Comparison of ENCODE assay signal across 8 mouse cellular contexts in genomic region chr11:103696851-103697564, GRCm38 (mm10). TPM values are rescaled to one million over a fixed set of nuclear protein-coding genes. Genes with fewer than 3 reads are reported as not detected.
DNase-seq lines count a peak whose midpoint lies in the region; ATAC-seq and TF ChIP-seq lines count a peak whose summit lies in the region.

No protein-coding gene starts in this region.

- WGBS in heart, adult 2 months: under 1% methylated on average over 18 of the region's 18 CpGs
- WGBS in embryonic facial prominence, embryonic 10.5 days: 2% methylated on average over 18 of the region's 18 CpGs
- WGBS in intestine, postnatal 0 days: under 1% methylated on average over 18 of the region's 18 CpGs

- intact Hi-C loops in heart, adult 2 months (cut with DNase I): no loop called here
- intact Hi-C loops in left cerebral cortex, postnatal 36 days (cut with DNase I): no loop called here

- peak overlapping the region; percentile 99 for H3K27ac ChIP-seq in heart, adult 2 months
- H3K27ac ChIP-seq in embryonic facial prominence, embryonic 10.5 days (replicated peaks): peak overlapping the region; percentile 97
- peak overlapping the region; percentile 98 for H3K27ac ChIP-seq in intestine, postnatal 0 days (ENCODE audit: low read depth, low read length)

- no peak for TF ChIP-seq CTCF in heart, adult 2 months (IDR thresholded peaks at IDR 0.05)
- peak; percentile 37 for TF ChIP-seq CTCF in intestine, postnatal 0 days (IDR thresholded peaks at IDR 0.05; ENCODE audit: low read depth)

- no peak for TF ChIP-seq POLR2A in heart, adult 2 months (IDR thresholded peaks at IDR 0.05; ENCODE audit: insufficient read depth, low read depth, low read length)
- TF ChIP-seq POLR2A in myocyte (IDR thresholded peaks at IDR 0.05; ENCODE audit: insufficient read length, low read depth): no peak

- no peaks in the 10 kb centered on the region for H3K9me3 ChIP-seq in embryonic facial prominence, embryonic 10.5 days
- no peaks in the 10 kb centered on the region for H3K9me3 ChIP-seq in intestine, postnatal 0 days (ENCODE audit: control insufficient read depth)

- no peak for TF ChIP-seq EP300 in heart, adult 2 months (IDR thresholded peaks at IDR 0.05; ENCODE audit: insufficient read depth, low read depth, low read length)

- no peaks in the 10 kb centered on the region for H3K27me3 ChIP-seq in heart, adult 2 months (ENCODE audit: control insufficient read depth, insufficient read depth, low read length)
- H3K27me3 ChIP-seq in embryonic facial prominence, embryonic 10.5 days (replicated peaks; ENCODE audit: low read depth, poor library complexity, severe bottlenecking): no peaks in the 10 kb centered on the region
- H3K27me3 ChIP-seq in intestine, postnatal 0 days (replicated peaks; ENCODE audit: control insufficient read depth, insufficient read depth, low read length): no peaks in the 10 kb centered on the region
- H3K27me3 ChIP-seq in myocyte (ENCODE audit: control insufficient read depth, insufficient read depth, insufficient read length): peaks cover 6% of the 10 kb centered on the region

- peak; percentile 56 for ATAC-seq in intestine, postnatal 0 days

- H3K4me2 ChIP-seq in intestine, postnatal 0 days (replicated peaks; ENCODE audit: low read depth): peak overlapping the region; percentile 73
- H3K4me2 ChIP-seq in myocyte (ENCODE audit: low read depth): peak overlapping the region; percentile 71

- H3K4me1 ChIP-seq in heart, adult 2 months (ENCODE audit: control insufficient read depth, insufficient read depth, low read length): peaks cover 2% of the 10 kb centered on the region
- H3K4me1 ChIP-seq in embryonic facial prominence, embryonic 10.5 days: peaks cover 12% of the 10 kb centered on the region
- H3K4me1 ChIP-seq in intestine, postnatal 0 days (replicated peaks; ENCODE audit: control insufficient read depth, insufficient read depth, low read length): no peaks in the 10 kb centered on the region

- H3K4me3 ChIP-seq in heart, adult 2 months: peak overlapping the region; percentile 65
- peak overlapping the region; percentile 93 for H3K4me3 ChIP-seq in embryonic facial prominence, embryonic 10.5 days
- H3K4me3 ChIP-seq in intestine, postnatal 0 days (ENCODE audit: low read depth, low read length): peak overlapping the region; percentile 73
- H3K4me3 ChIP-seq in myocyte: peak overlapping the region; percentile 72

- H3ac ChIP-seq in myocyte (ENCODE audit: control insufficient read depth, insufficient read length): peak overlapping the region; percentile 64

- H3K79me2 ChIP-seq in heart, adult 2 months (replicated peaks; ENCODE audit: control insufficient read depth, insufficient read depth, low read length): peaks cover 2% of the 10 kb centered on the region; the same call in 1 of the 2 replicates
- H3K79me2 ChIP-seq in myocyte (ENCODE audit: control insufficient read depth, insufficient read depth): peaks cover 53% of the 10 kb centered on the region

- DNase-seq in heart, adult 2 months: no peak
- no peak for DNase-seq in heart, adult 18-20 months
- peak; percentile 73 for DNase-seq in 3T3-L1 (ENCODE audit: low read depth, low spot score)
- DNase-seq in embryonic facial prominence, embryonic 10.5 days (ENCODE audit: low spot score): no peak
- no peak for DNase-seq in left cerebral cortex, postnatal 36 days (ENCODE audit: low spot score in 2 of 2)
- no peak for DNase-seq in Muller cell, postnatal 12 days (ENCODE audit: inconsistent ontology term)

- peak overlapping the region; percentile 92 for H3K9ac ChIP-seq in heart, adult 2 months (ENCODE audit: low read depth, low read length)
- H3K9ac ChIP-seq in intestine, postnatal 0 days (ENCODE audit: low read depth, low read length): peak overlapping the region; percentile 89

- peaks cover 8% of the 10 kb centered on the region for H3K36me3 ChIP-seq in heart, adult 2 months (ENCODE audit: control insufficient read depth, insufficient read depth, low read length)
- H3K36me3 ChIP-seq in embryonic facial prominence, embryonic 10.5 days (replicated peaks): peaks cover 10% of the 10 kb centered on the region
- no peaks in the 10 kb centered on the region for H3K36me3 ChIP-seq in intestine, postnatal 0 days (ENCODE audit: control insufficient read depth, insufficient read depth)
- H3K36me3 ChIP-seq in myocyte (ENCODE audit: control insufficient read depth, insufficient read depth): peaks cover 5% of the 10 kb centered on the region

TF ChIP-seq in myocyte, 11 proteins besides CTCF, POLR2A, EP300 and RAD21:
- no peak for TF ChIP-seq TCF12 (IDR thresholded peaks at IDR 0.05; ENCODE audit: insufficient read depth, poor library complexity, severe bottlenecking)
- no peak for TF ChIP-seq POLR2AphosphoS2 (IDR thresholded peaks at IDR 0.05; ENCODE audit: insufficient read length, low read depth)
TF ChIP-seq in myocyte: peak in this region for 0.

RNA-seq across cellular contexts. Expression of gene Gosr2, which starts 0.7 kb away (rescaled TPM):
- total RNA-seq in heart, adult 2 months (2021): 10 to 100 TPM; 33.2 to 37.8 TPM
- 49.7 and 69.7 TPM in 2 replicates for polyA plus RNA-seq in heart, adult 2 months (2012; rRNA removed)
- total RNA-seq in heart, adult 18-20 months (2021): 10 to 100 TPM; 31.1 to 32.8 TPM
- polyA plus RNA-seq in embryonic facial prominence, embryonic 10.5 days (2016; fragmentation: Nextera tagmentation; extraction: Ambion mirVana): 96.6 and 99.6 TPM in 2 replicates
- 106 and 113 TPM in 2 replicates for polyA plus RNA-seq in intestine, postnatal 0 days (2015; fragmentation: Nextera tagmentation; extraction: Ambion mirVana)
- polyA plus RNA-seq in myocyte (2012; fragmentation: generic; extraction: Trizol): 73.9 TPM
- 10 to 100 TPM; 64.0 to 70.3 TPM for total RNA-seq in left cerebral cortex, postnatal 36 days (2021)

RNA-seq across cellular contexts. Expression of gene Rprml, which starts 47.6 kb away (rescaled TPM):
- not detected for total RNA-seq in heart, adult 2 months (2021)
- not detected in 2 replicates for polyA plus RNA-seq in heart, adult 2 months (2012; rRNA removed)
- total RNA-seq in heart, adult 18-20 months (2021): not detected
- polyA plus RNA-seq in embryonic facial prominence, embryonic 10.5 days (2016; fragmentation: Nextera tagmentation; extraction: Ambion mirVana): 0.15 and 0.39 TPM in 2 replicates
- 2.3 and 3.7 TPM in 2 replicates for polyA plus RNA-seq in intestine, postnatal 0 days (2015; fragmentation: Nextera tagmentation; extraction: Ambion mirVana)
- 0.04 TPM for polyA plus RNA-seq in myocyte (2012; fragmentation: generic; extraction: Trizol)
- 10 to 100 TPM; 84.9 to 98.5 TPM for total RNA-seq in left cerebral cortex, postnatal 36 days (2021)

RNA-seq across cellular contexts. Expression of gene Wnt9b, which starts 52.6 kb away (rescaled TPM):
- under 1 TPM; 0.70 to 0.75 TPM for total RNA-seq in heart, adult 2 months (2021)
- polyA plus RNA-seq in heart, adult 2 months (2012; rRNA removed): 0.41 and 0.61 TPM in 2 replicates
- under 1 TPM; 0.77 to 0.79 TPM for total RNA-seq in heart, adult 18-20 months (2021)
- polyA plus RNA-seq in embryonic facial prominence, embryonic 10.5 days (2016; fragmentation: Nextera tagmentation; extraction: Ambion mirVana): 4.5 and 5.3 TPM in 2 replicates
- polyA plus RNA-seq in intestine, postnatal 0 days (2015; fragmentation: Nextera tagmentation; extraction: Ambion mirVana): 0.03 and 0.09 TPM in 2 replicates
- not detected for polyA plus RNA-seq in myocyte (2012; fragmentation: generic; extraction: Trizol)
- total RNA-seq in left cerebral cortex, postnatal 36 days (2021): under 1 TPM; 0.17 to 0.32 TPM

RNA-seq across cellular contexts. Expression of gene Lyzl6, which starts 58.3 kb away (rescaled TPM):
- not detected for total RNA-seq in heart, adult 2 months (2021)
- polyA plus RNA-seq in heart, adult 2 months (2012; rRNA removed): not detected in 2 replicates
- not detected for total RNA-seq in heart, adult 18-20 months (2021)
- not detected in 2 replicates for polyA plus RNA-seq in embryonic facial prominence, embryonic 10.5 days (2016; fragmentation: Nextera tagmentation; extraction: Ambion mirVana)
- polyA plus RNA-seq in intestine, postnatal 0 days (2015; fragmentation: Nextera tagmentation; extraction: Ambion mirVana): not detected in 2 replicates
- polyA plus RNA-seq in myocyte (2012; fragmentation: generic; extraction: Trizol): not detected
- total RNA-seq in left cerebral cortex, postnatal 36 days (2021): not detected
